Mouse (Mus musculus): ENCODE measurements around the gene Fstl1. TPM values are rescaled to one million over a fixed set of nuclear protein-coding genes. Genes with fewer than 3 reads are reported as not detected.

The Fstl1 gene
- 52.6 and 105 TPM in 2 replicates for polyA plus RNA-seq (2014; fragmentation: Nextera tagmentation; extraction: Ambion mirVana)

- H3K4me2 ChIP-seq (ENCODE audit: low read length), result peak within 1 kb of the TSS; percentile 90
- peaks cover 10% of the 10 kb centered on the region for H3K4me1 ChIP-seq (ENCODE audit: control insufficient read depth, insufficient read depth, low read length)
- DNase-seq (peak; percentile 71), ATAC-seq (ENCODE audit: low FRiP score, low TSS enrichment) (peak; percentile 74)
- no peaks in the 10 kb centered on the region for H3K9me3 ChIP-seq (ENCODE audit: control insufficient read depth, low read length)
- no peaks in the 10 kb centered on the region for H3K27me3 ChIP-seq (ENCODE audit: control insufficient read depth, insufficient read depth, low read length)
- H3K9ac ChIP-seq (replicated peaks; ENCODE audit: low read length), result peak within 1 kb of the TSS; percentile 67
- peak within 1 kb of the TSS; percentile 59 for H3K4me3 ChIP-seq (replicated peaks; ENCODE audit: low read depth, low read length)
- under 1% methylated on average over 51 of the region's 52 CpGs for WGBS
- H3K36me3 ChIP-seq (ENCODE audit: control insufficient read depth, insufficient read depth, low read length), result no peaks in the 10 kb centered on the region
- H3K27ac ChIP-seq (replicated peaks; ENCODE audit: low read depth, low read length), result peak within 1 kb of the TSS; percentile 22; the same call in 1 of the 2 replicates
Observed at GRCm38 (mm10) chr16:37776860-37777651, at the start of gene Fstl1. Fstl1 (plus strand) TSS chr16:37776873.

- no peaks in the 10 kb centered on the region for H3K4me1 ChIP-seq (ENCODE audit: control insufficient read depth, insufficient read depth, low read length)
- no peaks in the 10 kb centered on the region for H3K9me3 ChIP-seq (ENCODE audit: control insufficient read depth, low read length)
- DNase-seq, result no peak
- H3K4me2 ChIP-seq (ENCODE audit: low read length), result no peak overlapping the region
- no peaks in the 10 kb centered on the region for H3K36me3 ChIP-seq (ENCODE audit: control insufficient read depth, insufficient read depth, low read length)
- ATAC-seq (ENCODE audit: low FRiP score, low TSS enrichment), result no peak
- H3K9ac ChIP-seq (replicated peaks; ENCODE audit: low read length), result no peak overlapping the region
- no peak overlapping the region for H3K27ac ChIP-seq (replicated peaks; ENCODE audit: low read depth, low read length)
- H3K4me3 ChIP-seq (replicated peaks; ENCODE audit: low read depth, low read length), result no peak overlapping the region
- no peaks in the 10 kb centered on the region for H3K27me3 ChIP-seq (ENCODE audit: control insufficient read depth, insufficient read depth, low read length)
- 78% methylated on average over 1 of the region's 1 CpGs for WGBS
Observed at GRCm38 (mm10) chr16:37728674-37729073, 48.0 kb upstream of the Fstl1 start.

- no peak for ATAC-seq (ENCODE audit: low FRiP score, low TSS enrichment)
- Histone ChIP-seq H3K36me3 (ENCODE audit: control insufficient read depth, insufficient read depth, low read length) (no peaks in the 10 kb centered on the region), H3K9ac (replicated peaks; ENCODE audit: low read length) (no peak overlapping the region), H3K4me2 (ENCODE audit: low read length) (no peak overlapping the region), H3K9me3 (ENCODE audit: control insufficient read depth, low read length) (no peaks in the 10 kb centered on the region), H3K27ac (replicated peaks; ENCODE audit: low read depth, low read length) (no peak overlapping the region), H3K4me1 (ENCODE audit: control insufficient read depth, insufficient read depth, low read length) (no peaks in the 10 kb centered on the region), H3K27me3 (ENCODE audit: control insufficient read depth, insufficient read depth, low read length) (no peaks in the 10 kb centered on the region), H3K4me3 (replicated peaks; ENCODE audit: low read depth, low read length) (no peak overlapping the region)
- 69% methylated on average over 9 of the region's 9 CpGs for WGBS
- DNase-seq, result peak; percentile 31
Observed at GRCm38 (mm10) chr16:37729381-37730150, 47.1 kb upstream of the Fstl1 start.

- H3K9me3 ChIP-seq (ENCODE audit: control insufficient read depth, low read length), result no peaks in the 10 kb centered on the region
- no peak overlapping the region for H3K27ac ChIP-seq (replicated peaks; ENCODE audit: low read depth, low read length)
- no peaks in the 10 kb centered on the region for H3K27me3 ChIP-seq (ENCODE audit: control insufficient read depth, insufficient read depth, low read length)
- DNase-seq (no peak), ATAC-seq (ENCODE audit: low FRiP score, low TSS enrichment) (no peak)
- 90% methylated on average over 8 of the region's 8 CpGs for WGBS
- no peak overlapping the region for H3K9ac ChIP-seq (replicated peaks; ENCODE audit: low read length)
- H3K4me2 ChIP-seq (ENCODE audit: low read length), result no peak overlapping the region
- H3K4me1 ChIP-seq (ENCODE audit: control insufficient read depth, insufficient read depth, low read length), result no peaks in the 10 kb centered on the region
- H3K36me3 ChIP-seq (ENCODE audit: control insufficient read depth, insufficient read depth, low read length), result no peaks in the 10 kb centered on the region
- no peak overlapping the region for H3K4me3 ChIP-seq (replicated peaks; ENCODE audit: low read depth, low read length)
Observed at GRCm38 (mm10) chr16:37730293-37730835, 46.3 kb upstream of the Fstl1 start.

- Histone ChIP-seq H3K4me3 (replicated peaks; ENCODE audit: low read depth, low read length) (no peak overlapping the region), H3K27ac (replicated peaks; ENCODE audit: low read depth, low read length) (no peak overlapping the region), H3K4me2 (ENCODE audit: low read length) (no peak overlapping the region), H3K9ac (replicated peaks; ENCODE audit: low read length) (no peak overlapping the region), H3K27me3 (ENCODE audit: control insufficient read depth, insufficient read depth, low read length) (no peaks in the 10 kb centered on the region), H3K36me3 (ENCODE audit: control insufficient read depth, insufficient read depth, low read length) (no peaks in the 10 kb centered on the region), H3K9me3 (ENCODE audit: control insufficient read depth, low read length) (no peaks in the 10 kb centered on the region), H3K4me1 (ENCODE audit: control insufficient read depth, insufficient read depth, low read length) (no peaks in the 10 kb centered on the region)
- ATAC-seq (ENCODE audit: low FRiP score, low TSS enrichment) (no peak), DNase-seq (no peak)
- 83% methylated on average over 4 of the region's 4 CpGs for WGBS
Observed at GRCm38 (mm10) chr16:37731431-37731830, 45.2 kb upstream of the Fstl1 start.

GRCm38 (mm10) chr16:37732023-37732761 lies 44.5 kb upstream of the Fstl1 start:
- 73% methylated on average over 7 of the region's 7 CpGs for WGBS
- DNase-seq, result no peak

GRCm38 (mm10) chr16:37740076-37740475 lies 36.6 kb upstream of the Fstl1 start:
- no peaks in the 10 kb centered on the region for H3K27me3 ChIP-seq (ENCODE audit: control insufficient read depth, insufficient read depth, low read length)
- H3K9ac ChIP-seq (replicated peaks; ENCODE audit: low read length), result no peak overlapping the region
- H3K9me3 ChIP-seq (ENCODE audit: control insufficient read depth, low read length), result no peaks in the 10 kb centered on the region
- ATAC-seq (ENCODE audit: low FRiP score, low TSS enrichment) (no peak), DNase-seq (no peak)
- H3K4me3 ChIP-seq (replicated peaks; ENCODE audit: low read depth, low read length), result no peak overlapping the region
- no peak overlapping the region for H3K4me2 ChIP-seq (ENCODE audit: low read length)
- 94% methylated on average over 2 of the region's 2 CpGs for WGBS
- H3K27ac ChIP-seq (replicated peaks; ENCODE audit: low read depth, low read length), result no peak overlapping the region
- no peaks in the 10 kb centered on the region for H3K4me1 ChIP-seq (ENCODE audit: control insufficient read depth, insufficient read depth, low read length)
- no peaks in the 10 kb centered on the region for H3K36me3 ChIP-seq (ENCODE audit: control insufficient read depth, insufficient read depth, low read length)

More at GRCm38 (mm10) chr16:37732023-37732761, 44.5 kb upstream of the Fstl1 start:
- no peaks in the 10 kb centered on the region for H3K4me1 ChIP-seq (ENCODE audit: control insufficient read depth, insufficient read depth, low read length)
- no peak overlapping the region for H3K9ac ChIP-seq (replicated peaks; ENCODE audit: low read length)
- H3K4me3 ChIP-seq (replicated peaks; ENCODE audit: low read depth, low read length), result no peak overlapping the region
- H3K36me3 ChIP-seq (ENCODE audit: control insufficient read depth, insufficient read depth, low read length), result no peaks in the 10 kb centered on the region
- H3K9me3 ChIP-seq (ENCODE audit: control insufficient read depth, low read length), result no peaks in the 10 kb centered on the region
- ATAC-seq (ENCODE audit: low FRiP score, low TSS enrichment), result no peak
- H3K27me3 ChIP-seq (ENCODE audit: control insufficient read depth, insufficient read depth, low read length), result no peaks in the 10 kb centered on the region
- H3K27ac ChIP-seq (replicated peaks; ENCODE audit: low read depth, low read length), result no peak overlapping the region
- no peak overlapping the region for H3K4me2 ChIP-seq (ENCODE audit: low read length)

GRCm38 (mm10) chr16:37742266-37742665 lies 34.4 kb upstream of the Fstl1 start:
- WGBS, result 90% methylated on average over 4 of the region's 4 CpGs
- no peak overlapping the region for H3K9ac ChIP-seq (replicated peaks; ENCODE audit: low read length)

More at GRCm38 (mm10) chr16:37742266-37742665, 34.4 kb upstream of the Fstl1 start:
- Histone ChIP-seq H3K9me3 (ENCODE audit: control insufficient read depth, low read length) (no peaks in the 10 kb centered on the region), H3K4me1 (ENCODE audit: control insufficient read depth, insufficient read depth, low read length) (no peaks in the 10 kb centered on the region), H3K27ac (replicated peaks; ENCODE audit: low read depth, low read length) (no peak overlapping the region), H3K27me3 (ENCODE audit: control insufficient read depth, insufficient read depth, low read length) (no peaks in the 10 kb centered on the region), H3K36me3 (ENCODE audit: control insufficient read depth, insufficient read depth, low read length) (no peaks in the 10 kb centered on the region), H3K4me2 (ENCODE audit: low read length) (no peak overlapping the region), H3K4me3 (replicated peaks; ENCODE audit: low read depth, low read length) (no peak overlapping the region)
- DNase-seq (no peak), ATAC-seq (ENCODE audit: low FRiP score, low TSS enrichment) (no peak)

All from midbrain, embryonic 14.5 days (tissue).